Mouse (Mus musculus) CD4-positive naive resting alpha-beta T cell, adult 57 days (primary cell): Measurements from ENCODE around the gene Tmem161a. TPM values are rescaled to one million over a fixed set of nuclear protein-coding genes. Genes with fewer than 3 reads are reported as not detected.

Experiments used
- total RNA-seq: library from RNA; stranded (reverse); gene quantifications from one replicate; pipeline ENCODE4 v1.2.4, GENCODE M21; 2023

Gene Tmem161a
- total RNA-seq: 55.5 TPM

DNA sequence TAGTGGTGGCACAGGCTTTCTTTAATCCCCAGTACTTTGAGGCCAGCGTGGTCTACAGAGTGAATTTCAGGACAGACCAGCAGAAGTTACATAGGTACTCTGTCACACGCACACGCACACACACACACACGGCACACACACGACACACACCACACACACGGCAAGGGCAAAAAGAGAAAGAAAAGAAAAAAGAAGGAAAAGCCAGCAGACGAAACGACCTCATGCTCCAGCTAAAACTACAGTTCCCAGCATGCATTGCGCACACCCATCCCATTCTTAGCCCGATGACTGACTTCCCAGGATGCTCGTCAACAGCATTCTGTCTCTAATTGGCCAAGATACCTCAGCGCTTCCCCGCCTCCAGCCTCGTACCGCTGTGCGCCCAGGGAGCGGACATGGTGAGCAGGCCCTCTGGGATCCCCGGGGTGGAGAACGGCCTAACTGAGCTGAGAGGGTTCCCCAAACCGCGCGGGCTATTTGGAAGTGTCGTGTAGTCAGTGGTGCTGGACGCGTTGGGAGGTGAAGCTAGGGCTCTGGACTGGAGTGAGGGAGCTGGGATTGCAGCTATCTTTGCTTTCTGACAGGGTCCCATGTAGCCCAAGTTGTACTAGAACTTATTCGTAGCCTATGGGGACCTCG lies at the start of gene Tmem161a:
TSS of gene Tmem161a (plus strand) at position 314 of the 639 bp plus-strand sequence.

DNA sequence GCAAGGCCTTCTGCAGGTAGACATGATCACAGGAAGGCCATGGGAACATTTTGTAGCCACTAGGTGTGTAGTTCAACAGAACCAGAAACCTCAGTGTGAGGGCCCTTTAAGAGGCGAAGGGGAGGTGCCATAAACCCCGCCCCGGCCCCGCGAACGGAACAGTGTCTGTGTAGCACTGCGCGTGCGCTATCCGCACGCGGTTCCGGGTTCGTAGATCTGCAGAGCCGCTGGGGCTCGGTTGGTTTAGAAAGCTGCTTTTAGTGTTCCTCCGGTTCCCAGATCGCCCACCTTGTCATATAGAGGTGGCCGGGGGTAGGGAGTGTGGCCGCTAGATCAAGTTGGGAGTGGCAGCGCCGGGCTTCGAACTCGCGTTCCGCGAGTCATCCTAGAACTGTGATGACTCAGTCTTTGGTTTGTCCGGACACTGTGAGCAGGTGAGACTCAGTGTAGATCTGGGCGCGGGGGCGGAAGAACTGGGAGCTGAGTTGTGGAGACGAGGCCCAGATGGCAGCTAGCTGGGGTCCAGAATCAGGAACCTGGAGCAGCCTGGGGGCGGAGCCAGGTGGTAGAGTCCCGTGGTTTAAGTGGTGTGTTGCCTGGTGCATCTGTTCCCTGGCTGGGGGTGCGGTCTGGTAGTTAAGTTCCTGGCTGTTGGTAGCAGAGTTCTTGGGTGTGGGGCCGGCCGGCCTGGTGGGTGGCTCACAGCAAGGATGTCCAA lies 40.8 kb upstream of the Tmem161a start, which contains the start of gene Nr2c2ap:
TSS of gene Nr2c2ap (plus strand) at position 168 of the 718 bp plus-strand sequence.

DNA sequence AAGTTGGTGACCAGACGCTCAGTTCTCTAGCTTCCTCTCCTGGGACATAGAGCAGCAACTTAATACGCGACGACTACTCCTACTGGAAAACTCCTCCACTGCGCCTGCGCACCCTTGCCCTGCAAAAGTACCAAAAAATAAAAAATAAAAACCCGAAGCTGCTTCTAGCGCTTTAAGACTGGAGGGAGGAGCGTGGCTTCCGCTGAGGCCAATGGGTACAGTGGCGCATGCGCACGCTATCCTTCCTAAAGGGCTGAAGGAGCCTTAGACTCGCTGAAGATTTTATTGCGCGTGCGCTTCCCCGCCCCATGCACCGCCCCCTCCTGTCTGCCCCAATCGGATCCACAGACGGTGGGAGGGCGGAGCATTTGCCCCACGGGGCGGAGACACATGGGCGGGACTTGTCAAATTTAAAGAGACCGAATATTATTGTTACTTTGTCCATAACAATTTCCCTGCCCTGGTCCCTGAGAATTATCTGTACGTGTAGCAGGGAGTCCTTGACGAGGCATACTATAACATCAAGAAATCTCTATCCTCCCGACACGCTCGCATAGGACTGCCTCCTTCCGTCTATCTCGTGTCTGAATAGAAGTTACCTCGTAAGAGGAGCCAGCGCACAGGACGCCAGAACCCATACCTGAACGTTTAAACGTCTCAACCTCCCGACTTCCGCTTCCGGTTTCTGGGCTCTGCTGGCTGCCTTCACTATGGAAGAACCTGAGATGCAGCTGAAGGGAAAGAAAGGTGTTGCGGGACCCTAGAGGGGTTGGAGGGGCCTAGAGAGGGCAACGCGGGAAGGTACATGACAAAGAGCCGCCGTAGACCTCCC lies 32.9 kb upstream of the Tmem161a start, which contains the start of the genes Rfxank, Borcs8 and Mef2b:
TSS of gene Rfxank (minus strand) at position 129 of the 832 bp plus-strand sequence.
TSS of gene Borcs8 (plus strand) at position 474 of the 832 bp plus-strand sequence.
TSS of gene Mef2b (plus strand) at position 686 of the 832 bp plus-strand sequence.

DNA sequence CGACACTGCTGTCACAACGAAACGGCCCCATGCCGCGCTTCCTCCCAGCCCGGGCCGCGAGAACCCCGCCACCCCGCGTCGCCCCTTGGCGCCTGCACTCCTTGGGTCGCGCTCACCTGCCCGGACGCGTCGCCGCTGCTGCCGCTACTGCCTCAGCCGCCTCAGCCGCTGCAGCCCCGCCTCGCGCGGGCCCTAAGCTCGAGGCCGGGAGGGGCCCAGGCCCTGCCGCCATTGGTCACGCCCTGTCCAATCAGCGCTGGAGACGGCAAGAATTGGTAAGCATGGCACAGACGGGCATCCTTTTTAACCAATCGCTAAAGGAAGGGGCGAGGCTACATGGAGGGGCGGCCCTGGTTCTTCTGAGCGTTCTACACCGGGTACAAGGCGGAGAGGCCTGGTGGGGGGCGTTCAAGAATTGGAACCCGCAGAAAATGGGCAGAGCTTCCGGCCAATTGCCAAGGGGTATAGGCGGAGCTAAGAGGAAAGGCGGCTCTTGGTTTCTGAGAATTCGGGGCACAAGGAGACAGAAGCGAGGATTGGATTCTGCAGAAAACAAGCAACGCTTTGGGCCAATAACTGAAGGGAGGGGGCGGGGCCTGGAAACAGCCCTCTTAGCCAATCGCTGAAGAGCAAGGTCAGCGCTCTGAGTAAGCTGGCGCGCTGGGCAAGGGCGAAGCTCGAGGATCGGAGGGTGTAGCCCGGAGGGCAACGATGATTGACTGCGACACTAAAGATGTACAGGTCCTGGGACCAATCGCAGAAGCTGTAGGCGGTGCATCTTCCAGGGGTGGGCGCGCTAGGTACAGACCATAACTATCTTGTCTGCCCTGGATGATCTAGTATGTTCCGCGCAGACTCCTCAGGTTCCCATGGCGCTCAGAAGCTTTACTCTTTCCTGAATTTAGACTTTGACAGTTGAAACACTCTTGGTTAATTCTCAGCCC lies 40.2 kb downstream of the Tmem161a start, which contains the start of gene Slc25a42:
TSS of gene Slc25a42 (minus strand) at position 194 of the 944 bp plus-strand sequence.

Other genes with a start within 250 kb of the Tmem161a start
- 90.5 TPM for gene Gatad2a, start 176.0 kb upstream of the Tmem161a start, total RNA-seq
- 137 TPM for gene Mau2, start 129.6 kb upstream of the Tmem161a start, total RNA-seq
- 50.6 TPM for gene Sugp1, start 129.5 kb upstream of the Tmem161a start, total RNA-seq
- not detected for gene Tm6sf2, start 99.4 kb upstream of the Tmem161a start, total RNA-seq
- gene Hapln4, start 88.9 kb upstream of the Tmem161a start, total RNA-seq: not detected
- gene Ncan, start 51.5 kb upstream of the Tmem161a start, total RNA-seq: not detected
- 33.8 TPM for gene Nr2c2ap, start 41.0 kb upstream of the Tmem161a start, total RNA-seq
- gene Rfxank, start 33.2 kb upstream of the Tmem161a start, total RNA-seq: 30.7 TPM
- gene Borcs8, start 32.9 kb upstream of the Tmem161a start, total RNA-seq: 52.4 TPM
- 5.2 TPM for gene Mef2b, start 32.6 kb upstream of the Tmem161a start, total RNA-seq
- 11.7 TPM for gene Slc25a42, start 39.9 kb downstream of the Tmem161a start, total RNA-seq
- 65.2 TPM for gene Sugp2, start 61.9 kb downstream of the Tmem161a start, total RNA-seq
- 12.2 TPM for gene Armc6, start 62.1 kb downstream of the Tmem161a start, total RNA-seq
- 6.7 TPM for gene Homer3, start 110.5 kb downstream of the Tmem161a start, total RNA-seq
- 85.5 TPM for gene Ddx49, start 130.1 kb downstream of the Tmem161a start, total RNA-seq
- 98.9 TPM for gene Cope, start 130.2 kb downstream of the Tmem161a start, total RNA-seq
- gene Cers1, start 143.4 kb downstream of the Tmem161a start, total RNA-seq: not detected
- gene Gdf1, start 157.5 kb downstream of the Tmem161a start, total RNA-seq: not detected
- 89.0 TPM for gene Upf1, start 180.9 kb downstream of the Tmem161a start, total RNA-seq
- gene Comp, start 201.2 kb downstream of the Tmem161a start, total RNA-seq: 0.83 TPM